Mouse (Mus musculus) brown adipose tissue, adult 24 weeks (tissue): ENCODE results near the gene Stk10. TPM values are rescaled to one million over a fixed set of nuclear protein-coding genes. Genes with fewer than 3 reads are reported as not detected.
"Not testable (repeated sequence)": the region's sequence is repeated elsewhere in the genome, so short reads cannot be mapped to it uniquely, and the experiment has no call there.

Source experiments
- H3K27ac ChIP-seq: fragments of 200-500 bp; replicated peaks from 2 replicates; pipeline ENCODE4 v1.5.1; 2012; ENCODE audit warnings: low read depth, mild to moderate bottlenecking, low read length
- H3K4me1 ChIP-seq: fragments of 200-500 bp; 2 replicates; pipeline ENCODE4 v1.6.1; 2012; ENCODE audit warnings: low read length, mixed read lengths; ENCODE audit not compliant: control insufficient read depth, insufficient read depth, insufficient read length
- H3K4me3 ChIP-seq: fragments of 200-500 bp; 2 replicates; pipeline ENCODE4 v1.5.1; 2012; ENCODE audit warnings: low read depth, mild to moderate bottlenecking, low read length, moderate library complexity; ENCODE audit not compliant: insufficient read depth
- polyA plus RNA-seq: library from polyadenylated mRNA; stranded (reverse); fragments of >200 nt; gene quantifications from 2 replicates; pipeline ENCODE4 v1.2.4, GENCODE M21; 2012; ENCODE audit not compliant: missing spikeins, insufficient read depth, insufficient read length

Stk10 gene
- polyA plus RNA-seq, 1 experiment = 4.3 TPM

- no peak overlapping the region for H3K27ac ChIP-seq
- H3K4me1 ChIP-seq = peaks cover 12% of the 10 kb centered on the region; the same call in 1 of the 2 replicates
- no peak overlapping the region for H3K4me3 ChIP-seq
These were observed 72.8 kb downstream of the Stk10 start for GRCm38 (mm10) chr11:32605907-32606306.

- Histone ChIP-seq H3K4me3 (no peak overlapping the region), H3K4me1 (peaks cover 8% of the 10 kb centered on the region; the same call in 1 of the 2 replicates), H3K27ac (0 out of 2 replicates have a peak overlapping the region, but pooled peaks have one; percentile 28)
These were observed 74.2 kb downstream of the Stk10 start for GRCm38 (mm10) chr11:32607319-32607718.

- Histone ChIP-seq H3K4me3 (no peak overlapping the region), H3K4me1 (peaks cover 3% of the 10 kb centered on the region; the same call in 1 of the 2 replicates), H3K27ac (no peak overlapping the region)
These were observed 77.5 kb downstream of the Stk10 start for GRCm38 (mm10) chr11:32610616-32611015.

GRCm38 (mm10) chr11:32612304-32612703 lies 79.2 kb downstream of the Stk10 start:
- Histone ChIP-seq H3K4me3 (no peak overlapping the region), H3K27ac (no peak overlapping the region), H3K4me1 (peaks cover 3% of the 10 kb centered on the region; the same call in 1 of the 2 replicates)

GRCm38 (mm10) chr11:32614463-32614862 lies 81.4 kb downstream of the Stk10 start:
- Histone ChIP-seq H3K4me3 (no peak overlapping the region), H3K4me1 (peaks cover 15% of the 10 kb centered on the region), H3K27ac (no peak overlapping the region)

- peaks cover 18% of the 10 kb centered on the region for H3K4me1 ChIP-seq
These were observed 82.5 kb downstream of the Stk10 start for GRCm38 (mm10) chr11:32615561-32615960.

GRCm38 (mm10) chr11:32616091-32616490 lies 83.0 kb downstream of the Stk10 start:
- Histone ChIP-seq H3K27ac (no peak overlapping the region), H3K4me3 (no peak overlapping the region), H3K4me1 (peaks cover 18% of the 10 kb centered on the region)

More at GRCm38 (mm10) chr11:32615561-32615960, 82.5 kb downstream of the Stk10 start:
- H3K4me3 ChIP-seq = no peak overlapping the region
- no peak overlapping the region for H3K27ac ChIP-seq

GRCm38 (mm10) chr11:32618036-32618435 lies 84.9 kb downstream of the Stk10 start:
- H3K4me3 ChIP-seq = no peak overlapping the region
- peak overlapping the region; percentile 25; the same call in 1 of the 2 replicates for H3K27ac ChIP-seq
- H3K4me1 ChIP-seq = peaks cover 18% of the 10 kb centered on the region

- not testable (repeated sequence) for H3K4me3 ChIP-seq
- Histone ChIP-seq H3K27ac (peak overlapping the region; percentile 57), H3K4me1 (peaks cover 18% of the 10 kb centered on the region)
These were observed 85.5 kb downstream of the Stk10 start for GRCm38 (mm10) chr11:32618641-32619040.

GRCm38 (mm10) chr11:32619257-32619816 lies 86.2 kb downstream of the Stk10 start:
- H3K27ac ChIP-seq = peak overlapping the region; percentile 84
- peaks cover 18% of the 10 kb centered on the region for H3K4me1 ChIP-seq
- no peak overlapping the region for H3K4me3 ChIP-seq

- peaks cover 18% of the 10 kb centered on the region for H3K4me1 ChIP-seq
- no peak overlapping the region for H3K4me3 ChIP-seq
- peak overlapping the region; percentile 84 for H3K27ac ChIP-seq
These were observed 86.9 kb downstream of the Stk10 start for GRCm38 (mm10) chr11:32619866-32620456.

- Histone ChIP-seq H3K4me3 (no peak overlapping the region), H3K27ac (no peak overlapping the region), H3K4me1 (peaks cover 18% of the 10 kb centered on the region)
These were observed 88.8 kb downstream of the Stk10 start for GRCm38 (mm10) chr11:32621831-32622478.

GRCm38 (mm10) chr11:32622479-32623190 lies 89.5 kb downstream of the Stk10 start:
- Histone ChIP-seq H3K4me1 (peaks cover 18% of the 10 kb centered on the region), H3K27ac (no peak overlapping the region), H3K4me3 (no peak overlapping the region)

- H3K4me3 ChIP-seq = no peak overlapping the region
- H3K27ac ChIP-seq = no peak overlapping the region
- H3K4me1 ChIP-seq = peaks cover 12% of the 10 kb centered on the region
These were observed 90.1 kb downstream of the Stk10 start for GRCm38 (mm10) chr11:32623236-32623635.

- no peak overlapping the region for H3K27ac ChIP-seq
- peaks cover 7% of the 10 kb centered on the region for H3K4me1 ChIP-seq
These were observed 90.8 kb downstream of the Stk10 start for GRCm38 (mm10) chr11:32623912-32624311.

More at GRCm38 (mm10) chr11:32623912-32624311, 90.8 kb downstream of the Stk10 start:
- H3K4me3 ChIP-seq = no peak overlapping the region
